Mouse (Mus musculus): Measurements from ENCODE around the gene Fnip1.

DNA sequence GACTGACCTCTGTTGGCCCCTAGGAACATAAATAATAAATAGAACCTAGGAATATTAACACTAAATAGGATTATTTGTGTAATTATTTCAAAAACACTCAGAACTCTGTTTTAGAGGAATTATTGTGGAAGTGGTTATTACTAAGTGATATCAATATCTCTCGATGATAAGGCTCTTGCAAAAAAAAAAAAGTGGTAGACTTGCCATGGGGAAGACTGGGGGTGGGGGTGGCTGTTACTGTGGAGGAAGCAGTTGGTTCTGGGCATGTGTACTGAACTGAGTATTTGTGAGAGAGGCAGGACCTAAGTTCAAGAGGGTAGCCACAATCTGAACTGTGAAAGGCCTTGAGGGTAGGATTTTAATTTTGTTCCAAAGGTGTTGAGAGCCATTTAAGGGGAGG is 41.3 kb upstream of the Fnip1 start:
- TF ChIP-seq CTCF (IDR thresholded peaks at IDR 0.05; ENCODE audit: extremely low read depth, insufficient read depth, low read length) (no peak), POLR2A (IDR thresholded peaks at IDR 0.05; ENCODE audit: extremely low read depth, insufficient read depth, low read length) (no peak)
